Mouse (Mus musculus) heart, postnatal 0 days (tissue): ENCODE results near the gene Sirt3.

Source experiments
- CTCF ChIP-seq: IDR thresholded peaks from 2 replicates; pipeline ENCODE4 v1.5.1; 2016; ENCODE audit warnings: antibody characterized with exemption, control low read depth, low read depth
- EP300 ChIP-seq: IDR thresholded peaks from 2 replicates; pipeline ENCODE4 v1.6.1; 2016; ENCODE audit warnings: antibody characterized with exemption, low read depth

- no peak for TF ChIP-seq CTCF
- TF ChIP-seq EP300, result no peak
These were observed 25.6 kb upstream of the Sirt3 start for GRCm38 (mm10) chr7:140907697-140908096.
